Comparison of ENCODE assay signal across 21 mouse cellular contexts in genomic region chr16:97665518-97665917, GRCm38 (mm10). TPM values are rescaled to one million over a fixed set of nuclear protein-coding genes. Genes with fewer than 3 reads are reported as not detected.
A peak's percentile ranks its signal among the peaks of the same experiment; 100 is the strongest.
DNase-seq lines count a peak whose midpoint lies in the region; ATAC-seq and TF ChIP-seq lines count a peak whose summit lies in the region.
"Had no signal": no experiment of that assay in that cellular context is flagged by ENCODE, and none has a peak within 500 bp of the region (broad histone marks: within the 10 kb centered on the region; RNA-seq: fewer than 3 reads in every experiment).

No protein-coding gene starts in this region.

- TF ChIP-seq EP300 in lung, postnatal 0 days (IDR thresholded peaks at IDR 0.05): peak; percentile 44; the same call in 1 of the 2 replicates

- H3K4me1 ChIP-seq in embryonic facial prominence, embryonic 15.5 days: no peaks in the 10 kb centered on the region
- no peaks in the 10 kb centered on the region for H3K4me1 ChIP-seq in lung, postnatal 0 days (ENCODE audit: insufficient read depth, low read depth, low read length)
- 0 out of 2 replicates have a peak, but pooled peaks cover 3% of the 10 kb centered on the region for H3K4me1 ChIP-seq in stomach, embryonic 16.5 days (ENCODE audit: control insufficient read depth, insufficient read depth, low read length)
- H3K4me1 ChIP-seq: embryonic facial prominence, embryonic 12.5 days; forebrain, embryonic 10.5 days; limb, embryonic 13.5 days had no signal

- H3K4me3 ChIP-seq in embryonic facial prominence, embryonic 15.5 days (replicated peaks): no peak overlapping the region
- H3K4me3 ChIP-seq in lung, postnatal 0 days (ENCODE audit: low read depth, low read length): no peak overlapping the region
- no peak overlapping the region for H3K4me3 ChIP-seq in stomach, embryonic 16.5 days (replicated peaks; ENCODE audit: low read length)
- H3K4me3 ChIP-seq: embryonic facial prominence, embryonic 12.5 days; forebrain, embryonic 10.5 days; limb, embryonic 13.5 days; midbrain, embryonic 13.5 days; myocyte had no signal

- no peak overlapping the region for H3K4me2 ChIP-seq in embryonic facial prominence, embryonic 15.5 days (replicated peaks)
- no peak overlapping the region for H3K4me2 ChIP-seq in lung, postnatal 0 days (replicated peaks; ENCODE audit: low read depth, low read length)
- H3K4me2 ChIP-seq in stomach, embryonic 16.5 days (ENCODE audit: low read depth, low read length): no peak overlapping the region
- H3K4me2 ChIP-seq: embryonic facial prominence, embryonic 12.5 days; heart, embryonic 11.5 days; limb, embryonic 13.5 days; midbrain, embryonic 13.5 days had no signal

- no peak overlapping the region for H3K9ac ChIP-seq in embryonic facial prominence, embryonic 15.5 days
- no peak overlapping the region for H3K9ac ChIP-seq in lung, postnatal 0 days (replicated peaks; ENCODE audit: low read depth)
- H3K9ac ChIP-seq in stomach, embryonic 16.5 days (ENCODE audit: low read length): no peak overlapping the region
- H3K9ac ChIP-seq: embryonic facial prominence, embryonic 12.5 days; limb, embryonic 13.5 days; midbrain, embryonic 13.5 days had no signal

- peak; percentile 49; the same call in 1 of the 2 replicates for ATAC-seq in embryonic facial prominence, embryonic 15.5 days (ENCODE audit: insufficient number of reproducible peaks, low FRiP score, low TSS enrichment, low read depth)
- ATAC-seq in lung, postnatal 0 days: peak; percentile 89
- ATAC-seq in stomach, embryonic 16.5 days (ENCODE audit: insufficient read depth, low FRiP score): peak; percentile 77; the same call in 1 of the 2 replicates
- ATAC-seq: CD4-positive, CD25-positive, alpha-beta regulatory T cell, adult 4 months; midbrain, embryonic 13.5 days had no signal

- DNase-seq in urinary bladder, postnatal 14 days (ENCODE audit: low spot score): peak; percentile 76
- no peak for DNase-seq in urinary bladder, adult 2 months (ENCODE audit: low spot score)
- DNase-seq in lung, postnatal 0 days (ENCODE audit: low spot score): peak; percentile 69
- no peak for DNase-seq in Muller cell, postnatal 12 days (ENCODE audit: inconsistent ontology term)
- no peak for DNase-seq in layer of hippocampus, adult 8-10 months (ENCODE audit: low spot score in 2 of 2)
- DNase-seq: cerebellum, postnatal 36 days; gastrocnemius, postnatal 36 days; retina, postnatal 1 day had no signal

- 69% methylated on average over 1 of the region's 1 CpGs for whole genome bisulfite sequencing in embryonic facial prominence, embryonic 15.5 days
- WGBS in lung, postnatal 0 days: 50% methylated on average over 1 of the region's 1 CpGs
- WGBS in stomach, embryonic 16.5 days: 47% methylated on average over 1 of the region's 1 CpGs

- H3K36me3 ChIP-seq in embryonic facial prominence, embryonic 15.5 days: no peaks in the 10 kb centered on the region
- no peaks in the 10 kb centered on the region for H3K36me3 ChIP-seq in lung, postnatal 0 days (ENCODE audit: insufficient read depth, low read length)
- H3K36me3 ChIP-seq in stomach, embryonic 16.5 days (ENCODE audit: control insufficient read depth, insufficient read depth, low read length): no peaks in the 10 kb centered on the region
- H3K36me3 ChIP-seq: embryonic facial prominence, embryonic 12.5 days; forebrain, embryonic 10.5 days; limb, embryonic 13.5 days; midbrain, embryonic 13.5 days had no signal

- no peaks in the 10 kb centered on the region for H3K27me3 ChIP-seq in embryonic facial prominence, embryonic 15.5 days
- no peaks in the 10 kb centered on the region for H3K27me3 ChIP-seq in lung, postnatal 0 days (replicated peaks; ENCODE audit: insufficient read depth, low read length)
- no peaks in the 10 kb centered on the region for H3K27me3 ChIP-seq in stomach, embryonic 16.5 days (ENCODE audit: control insufficient read depth, insufficient read depth, low read length)
- H3K27me3 ChIP-seq: embryonic facial prominence, embryonic 12.5 days; limb, embryonic 13.5 days had no signal

- no peak overlapping the region for H3K27ac ChIP-seq in embryonic facial prominence, embryonic 15.5 days (replicated peaks)
- H3K27ac ChIP-seq in lung, postnatal 0 days (ENCODE audit: low read length): peak overlapping the region; percentile 55; the same call in 1 of the 2 replicates
- H3K27ac ChIP-seq in stomach, embryonic 16.5 days (ENCODE audit: low read length): no peak overlapping the region
- H3K27ac ChIP-seq: embryonic facial prominence, embryonic 12.5 days; forebrain, embryonic 10.5 days; limb, embryonic 13.5 days; macrophage; midbrain, embryonic 13.5 days had no signal

- no peak for TF ChIP-seq CTCF in lung, postnatal 0 days (IDR thresholded peaks at IDR 0.05)

- no peaks in the 10 kb centered on the region for H3K9me3 ChIP-seq in embryonic facial prominence, embryonic 15.5 days (replicated peaks)
- H3K9me3 ChIP-seq in lung, postnatal 0 days (ENCODE audit: low read length): no peaks in the 10 kb centered on the region
- no peaks in the 10 kb centered on the region for H3K9me3 ChIP-seq in stomach, embryonic 16.5 days (replicated peaks; ENCODE audit: control insufficient read depth, low read length)
- H3K9me3 ChIP-seq: embryonic facial prominence, embryonic 12.5 days; forebrain, embryonic 10.5 days; limb, embryonic 13.5 days; midbrain, embryonic 13.5 days had no signal

RNA-seq across cellular contexts. Expression of gene Tmprss2, which starts 54.5 kb away (rescaled TPM):
- polyA plus RNA-seq in urinary bladder, adult 2 months (2012; rRNA removed): 453 and 604 TPM in 2 replicates
- 3.2 and 4.7 TPM in 2 replicates for polyA plus RNA-seq in embryonic facial prominence, embryonic 15.5 days (2015; fragmentation: Nextera tagmentation; extraction: Ambion mirVana)
- polyA plus RNA-seq in lung, postnatal 0 days (2015; fragmentation: Nextera tagmentation; extraction: Ambion mirVana): 46.9 and 54.2 TPM in 2 replicates
- polyA plus RNA-seq in stomach, embryonic 16.5 days (2015; fragmentation: Nextera tagmentation; extraction: Ambion mirVana): 47.3 and 57.5 TPM in 2 replicates
- total RNA-seq in layer of hippocampus, adult 8-10 months (2022): not detected
- total RNA-seq: gastrocnemius, postnatal 36 days; heart, postnatal 25 days; layer of hippocampus, adult 18-20 months; neutrophil, adult 5-6 weeks had no signal
- polyA plus RNA-seq: CD4-positive, CD25-positive, alpha-beta regulatory T cell, adult 4 months; macrophage had no signal

Comparison
In these comparisons a context has a peak if more than half of its experiments do, and no peak if none do; other contexts are left out.
1. DNase-seq: peak in urinary bladder, postnatal 14 days (single experiment) and lung, postnatal 0 days (single experiment); none in urinary bladder, adult 2 months (single experiment), Muller cell, postnatal 12 days (single experiment) and layer of hippocampus, adult 8-10 months (0 of 2).
2. Peak in every context shown above with its lines, with median percentiles within 50 percentile points of each other: ATAC-seq.